Mouse (Mus musculus) naive thymus-derived CD4-positive, alpha-beta T cell, adult 2 months (primary cell): ENCODE measurements around the gene Nutf2.

Experiments used
- DNase-seq: peaks from one replicate; pipeline ENCODE4 v3.0.0-alpha.2; 2011; ENCODE audit warnings: low read depth

The Nutf2 gene

GRCm38 (mm10) chr8:105855248-105856167 lies 4.9 kb upstream of the Nutf2 start:
- DNase-seq: no peak

- DNase-seq: no peak
Observed at GRCm38 (mm10) chr8:105856168-105856835, 4.1 kb upstream of the Nutf2 start.

- DNase-seq: no peak
Observed at GRCm38 (mm10) chr8:105858495-105858894, 1.9 kb upstream of the Nutf2 start.

GRCm38 (mm10) chr8:105859314-105859713 lies 1.1 kb upstream of the Nutf2 start:
- DNase-seq: no peak

GRCm38 (mm10) chr8:105861951-105862350 lies 1.6 kb downstream of the Nutf2 start:
- peak; percentile 39 for DNase-seq

- peak; percentile 22 for DNase-seq
Observed at GRCm38 (mm10) chr8:105866364-105867029, 6.1 kb downstream of the Nutf2 start.

- no peak for DNase-seq
Observed at GRCm38 (mm10) chr8:105874301-105874700, 13.9 kb downstream of the Nutf2 start.

- peak; percentile 90 for DNase-seq
Observed at GRCm38 (mm10) chr8:105880754-105881520, 20.6 kb downstream of the Nutf2 start, which contains the start of gene Edc4. TSS of gene Edc4 (plus strand) at chr8:105880881.

- DNase-seq: no peak
Observed at GRCm38 (mm10) chr8:105889756-105890465, 29.5 kb downstream of the Nutf2 start.

- DNase-seq: no peak
Observed at GRCm38 (mm10) chr8:105890870-105891269, 30.5 kb downstream of the Nutf2 start.

- DNase-seq: peak; percentile 59
Observed at GRCm38 (mm10) chr8:105892432-105892831, 32.1 kb downstream of the Nutf2 start.

- no peak for DNase-seq
Observed at GRCm38 (mm10) chr8:105893339-105893738, 33.0 kb downstream of the Nutf2 start, which contains the start of gene Nrn1l. TSS of gene Nrn1l (plus strand) at chr8:105893567.

GRCm38 (mm10) chr8:105897801-105898480 lies 37.6 kb downstream of the Nutf2 start:
- DNase-seq: no peak

GRCm38 (mm10) chr8:105900180-105900940 lies 40.0 kb downstream of the Nutf2 start, which contains the start of gene Pskh1:
TSS of gene Pskh1 (plus strand) at chr8:105900441.
- DNase-seq: peak; percentile 97

- peak; percentile 78 for DNase-seq
Observed at GRCm38 (mm10) chr8:105900941-105901616, 40.7 kb downstream of the Nutf2 start.

- DNase-seq: peak; percentile 58
Observed at GRCm38 (mm10) chr8:105919390-105919789, 59.0 kb downstream of the Nutf2 start.

- DNase-seq: no peak
Observed at GRCm38 (mm10) chr8:105925123-105925522, 64.7 kb downstream of the Nutf2 start.
